Mouse (Mus musculus) megakaryocyte, embryonic 14.5 days (primary cell): ENCODE data around the gene Sec11a. TPM values are rescaled to one million over a fixed set of nuclear protein-coding genes. Genes with fewer than 3 reads are reported as not detected.

Source experiments
- H3K27me3 ChIP-seq: replicated peaks from 2 replicates; pipeline ENCODE3; 2012; ENCODE audit warnings: inconsistent platforms
- H3K36me3 ChIP-seq: replicated peaks from 2 replicates; pipeline ENCODE3; 2012; ENCODE audit warnings: low read length, inconsistent platforms, mixed read lengths
- H3K4me1 ChIP-seq: 2 replicates; pipeline ENCODE4 v1.6.1; 2012; ENCODE audit warnings: inconsistent platforms
- H3K4me3 ChIP-seq: replicated peaks from 2 replicates; pipeline ENCODE3; 2012; ENCODE audit warnings: moderate library complexity, mild to moderate bottlenecking, inconsistent platforms
- H3K9me3 ChIP-seq: 2 replicates; pipeline ENCODE4 v1.6.1; 2012; ENCODE audit warnings: inconsistent platforms
- FLI1 ChIP-seq: IDR thresholded peaks from 2 replicates; pipeline ENCODE4 v1.6.1; 2012; ENCODE audit warnings: low read length, inconsistent platforms, mixed read lengths
- GATA1 ChIP-seq: IDR thresholded peaks from 3 replicates; pipeline ENCODE4 v1.6.1; 2012; ENCODE audit warnings: mixed read lengths, low read length, inconsistent platforms, borderline replicate concordance
- polyA plus RNA-seq: library from polyadenylated mRNA; stranded (reverse); fragments of >175 nt; gene quantifications from 2 replicates; pipeline ENCODE4 v1.2.3, GENCODE M21; 2012; ENCODE audit warnings: low replicate concordance; ENCODE audit not compliant: insufficient read depth

Gene Sec11a
- polyA plus RNA-seq: 2.2 and 6.9 TPM in 2 replicates

DNA sequence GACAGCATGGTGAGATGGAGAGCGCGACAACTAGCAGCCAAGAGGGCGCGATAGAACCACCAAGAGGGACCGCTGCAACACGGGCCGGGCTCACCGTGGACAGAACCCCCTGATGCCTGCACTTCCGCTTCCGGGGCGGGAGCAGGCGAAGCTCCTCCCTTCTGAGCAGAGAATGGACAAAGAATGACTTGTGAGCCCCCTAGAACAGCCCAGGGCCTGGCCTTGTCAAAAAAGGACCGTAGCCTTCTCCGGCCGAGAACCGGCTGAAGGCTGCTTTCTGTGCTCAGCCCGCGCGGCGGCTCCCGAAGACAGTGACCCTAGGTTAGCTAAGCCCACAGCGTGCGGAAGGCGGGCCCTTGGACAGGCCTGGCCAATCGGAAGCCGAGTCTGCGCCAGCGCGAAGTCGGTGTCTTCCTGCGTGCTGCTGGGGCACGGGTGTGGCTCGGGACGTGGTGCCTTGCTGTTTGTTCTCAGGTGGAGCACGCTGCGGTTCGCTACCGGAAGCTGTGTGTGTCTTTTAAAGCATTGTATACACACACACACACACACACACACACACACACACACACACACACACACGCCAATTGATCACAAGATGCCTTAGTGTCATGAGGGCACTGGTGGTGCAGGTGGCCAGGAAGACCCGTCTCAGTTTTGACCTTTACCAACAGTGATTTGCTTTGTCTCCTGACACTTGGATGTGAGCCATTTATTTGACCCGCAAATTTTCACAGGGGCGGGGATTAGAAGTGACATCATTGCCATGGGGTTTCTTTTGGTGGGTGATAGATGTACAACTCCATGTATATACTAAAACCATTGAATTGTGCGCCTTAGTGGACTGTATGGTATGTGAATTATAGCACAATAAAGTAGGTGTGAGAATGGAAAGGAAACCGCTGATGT is at the start of gene Sec11a:
Sec11a (minus strand) TSS at position 336 of the 906 bp plus-strand sequence.
- peaks cover 30% of the 10 kb centered on the region for H3K4me1 ChIP-seq
- H3K4me3 ChIP-seq: peak within 1 kb of the TSS; percentile 98
- no peak for TF ChIP-seq GATA1
- TF ChIP-seq FLI1: no peak
- H3K27me3 ChIP-seq: no peaks in the 10 kb centered on the region
- H3K9me3 ChIP-seq: no peaks in the 10 kb centered on the region
- H3K36me3 ChIP-seq: peaks cover 15% of the 10 kb centered on the region

DNA sequence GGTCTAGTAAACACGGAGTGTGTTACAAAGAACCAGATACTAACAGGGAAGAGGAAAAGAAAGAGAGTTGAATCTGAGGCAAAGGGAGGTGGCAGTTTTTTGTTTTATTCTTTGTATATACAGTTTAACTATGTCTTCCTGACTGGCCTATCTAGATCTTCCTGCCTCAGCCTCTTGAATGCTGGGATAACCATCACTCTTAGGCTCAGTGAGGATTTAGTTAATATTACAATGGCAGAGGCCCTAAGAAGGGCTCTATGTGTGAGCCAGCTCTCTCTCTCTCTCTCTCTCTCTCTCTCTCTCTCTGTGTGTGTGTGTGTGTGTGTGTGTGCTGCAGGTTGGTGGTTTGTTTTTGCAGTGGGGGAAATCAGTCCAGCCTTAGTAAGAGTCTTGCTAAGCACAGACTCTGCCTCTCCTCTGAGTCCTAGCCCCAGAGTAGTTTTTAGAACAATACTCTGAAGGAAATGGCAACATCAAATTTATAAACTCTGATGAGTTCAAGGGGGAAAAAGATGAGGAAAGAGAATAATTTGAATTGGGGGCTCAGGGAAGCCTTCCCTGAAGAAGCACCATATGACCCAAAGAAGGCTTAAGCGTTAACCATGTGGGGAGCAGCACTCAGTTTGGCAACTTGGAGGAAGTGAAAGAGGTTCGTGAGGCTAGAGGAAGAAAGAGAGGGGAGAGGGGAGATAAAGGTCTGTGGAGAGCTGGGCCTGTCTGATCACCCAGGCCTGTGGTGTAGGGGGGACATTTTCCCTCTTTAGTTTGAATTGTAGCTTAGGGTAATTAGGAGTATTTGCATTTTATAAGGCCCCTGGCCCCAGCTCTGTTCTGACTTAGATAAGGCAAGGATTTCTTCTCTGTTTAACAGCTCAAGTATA is 47.9 kb upstream of the Sec11a start:
- peaks cover 80% of the 10 kb centered on the region for H3K4me1 ChIP-seq
- peaks cover 7% of the 10 kb centered on the region for H3K36me3 ChIP-seq
- H3K27me3 ChIP-seq: no peaks in the 10 kb centered on the region
- TF ChIP-seq GATA1 (no peak), FLI1 (no peak)
- H3K4me3 ChIP-seq: peak overlapping the region; percentile 99
- no peaks in the 10 kb centered on the region for H3K9me3 ChIP-seq

DNA sequence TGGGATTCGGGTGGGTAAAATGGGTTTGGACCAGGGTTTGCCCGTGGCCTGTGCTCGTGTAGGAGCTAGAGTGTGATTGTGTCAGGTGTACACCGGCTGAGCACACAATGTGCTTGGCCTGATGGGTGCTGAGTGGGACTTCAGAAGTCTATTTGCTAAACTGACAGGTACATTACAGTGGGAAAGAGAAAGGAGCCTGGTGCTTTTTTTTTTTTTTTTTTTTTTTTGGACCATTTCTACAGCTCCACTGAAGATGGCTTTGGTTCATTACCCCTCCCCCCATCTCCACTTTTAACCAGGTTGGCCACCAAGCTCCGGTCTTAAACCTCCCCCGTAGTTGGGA is 47.1 kb upstream of the Sec11a start:
- H3K4me1 ChIP-seq: peaks cover 75% of the 10 kb centered on the region
- no peaks in the 10 kb centered on the region for H3K27me3 ChIP-seq
- H3K9me3 ChIP-seq: no peaks in the 10 kb centered on the region
- peak overlapping the region; percentile 99 for H3K4me3 ChIP-seq
- TF ChIP-seq GATA1 (no peak), FLI1 (no peak)
- H3K36me3 ChIP-seq: peaks cover 3% of the 10 kb centered on the region

DNA sequence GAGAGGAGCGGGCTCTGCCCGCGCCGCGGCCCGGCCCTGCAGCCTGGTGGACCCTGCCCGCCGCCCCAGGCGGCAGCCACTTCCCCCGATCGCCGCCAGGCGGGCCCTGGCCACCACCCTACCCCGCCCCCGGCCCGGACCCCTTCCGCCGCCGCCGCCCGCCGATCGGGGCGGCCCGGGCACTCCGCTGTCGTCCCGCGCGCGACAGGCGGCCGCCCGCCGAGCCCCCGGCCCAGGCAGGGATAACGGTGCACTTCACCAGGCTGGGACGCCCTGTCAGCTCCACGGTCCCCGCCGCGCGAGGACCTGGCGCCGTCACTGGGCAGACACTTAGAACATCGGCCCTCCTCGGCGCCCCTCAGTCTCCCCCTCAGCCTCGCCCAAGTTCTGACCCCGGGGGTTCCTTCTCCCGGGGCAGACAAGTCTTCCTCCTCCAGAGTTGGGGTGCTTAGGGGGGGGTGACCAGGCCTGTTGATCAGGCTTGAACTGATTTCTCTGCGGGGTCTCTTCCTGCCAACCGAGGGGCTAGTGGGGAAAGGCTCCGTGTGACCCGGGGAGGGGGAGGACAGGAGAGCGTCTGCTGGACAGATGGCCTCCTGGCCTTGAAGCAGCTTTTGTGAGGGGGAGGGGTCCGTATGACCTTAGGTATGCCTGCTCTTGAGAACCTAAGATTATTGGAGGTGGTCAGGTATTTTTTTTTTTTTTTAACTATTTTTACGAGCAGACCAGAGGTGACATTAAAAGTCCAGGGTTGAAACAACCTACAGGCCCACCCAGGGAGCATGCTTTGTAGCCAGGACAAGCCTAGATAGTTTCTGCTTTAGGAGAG is 46.5 kb upstream of the Sec11a start:
- Histone ChIP-seq H3K4me3 (peak overlapping the region; percentile 99), H3K27me3 (no peaks in the 10 kb centered on the region), H3K9me3 (no peaks in the 10 kb centered on the region), H3K4me1 (peaks cover 77% of the 10 kb centered on the region), H3K36me3 (no peaks in the 10 kb centered on the region)
- TF ChIP-seq FLI1 (no peak), GATA1 (no peak)

DNA sequence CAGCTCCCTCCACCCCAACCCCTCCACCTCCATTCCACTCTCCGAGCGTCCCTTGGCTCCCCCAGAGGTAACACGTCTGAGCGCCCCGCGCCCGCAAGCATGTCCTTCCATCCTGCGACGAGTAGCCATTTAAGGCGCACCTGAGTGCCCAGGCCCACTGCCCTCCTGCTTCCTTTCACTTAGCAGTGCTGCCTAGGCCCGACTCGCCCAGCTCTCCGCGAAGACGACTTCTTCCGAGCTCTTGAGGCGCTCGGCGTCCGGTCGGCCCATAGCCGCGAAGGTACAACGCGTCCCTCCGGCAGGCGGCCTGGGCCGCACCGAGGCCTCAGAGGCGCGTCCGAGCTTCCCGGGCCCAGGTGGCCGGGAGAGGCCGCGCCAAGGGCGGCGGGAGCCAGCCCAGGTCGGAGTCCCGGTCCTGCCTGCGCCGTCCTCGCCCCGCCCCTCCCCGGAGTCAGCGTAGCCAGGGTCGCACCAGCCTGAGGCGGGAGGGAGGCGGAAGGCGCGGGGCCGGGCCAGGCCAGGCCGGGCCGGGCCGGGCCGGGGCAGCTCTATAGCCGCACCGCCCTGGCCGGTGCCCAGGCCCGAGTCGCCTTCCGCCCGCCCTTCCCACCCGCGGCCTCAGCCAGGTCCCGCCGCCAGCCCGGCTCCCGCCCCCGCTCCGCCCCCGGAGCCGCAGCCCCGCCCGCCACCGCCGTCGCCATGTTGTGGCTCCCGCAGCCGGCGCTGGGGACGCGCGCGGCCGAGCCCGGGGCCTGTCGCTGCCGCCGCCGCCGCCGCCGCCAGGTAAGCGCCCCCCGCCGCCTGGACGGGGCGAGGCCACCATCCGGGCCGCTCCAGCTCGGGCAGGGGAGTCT is 45.6 kb upstream of the Sec11a start, which contains the start of gene Zfp592:
Zfp592 (plus strand) TSS at position 702 of the 854 bp plus-strand sequence.
- peak within 1 kb of the TSS; percentile 99 for H3K4me3 ChIP-seq
- no peak for TF ChIP-seq FLI1
- TF ChIP-seq GATA1: no peak
- no peaks in the 10 kb centered on the region for H3K36me3 ChIP-seq
- H3K9me3 ChIP-seq: no peaks in the 10 kb centered on the region
- H3K27me3 ChIP-seq: no peaks in the 10 kb centered on the region
- peaks cover 80% of the 10 kb centered on the region for H3K4me1 ChIP-seq

DNA sequence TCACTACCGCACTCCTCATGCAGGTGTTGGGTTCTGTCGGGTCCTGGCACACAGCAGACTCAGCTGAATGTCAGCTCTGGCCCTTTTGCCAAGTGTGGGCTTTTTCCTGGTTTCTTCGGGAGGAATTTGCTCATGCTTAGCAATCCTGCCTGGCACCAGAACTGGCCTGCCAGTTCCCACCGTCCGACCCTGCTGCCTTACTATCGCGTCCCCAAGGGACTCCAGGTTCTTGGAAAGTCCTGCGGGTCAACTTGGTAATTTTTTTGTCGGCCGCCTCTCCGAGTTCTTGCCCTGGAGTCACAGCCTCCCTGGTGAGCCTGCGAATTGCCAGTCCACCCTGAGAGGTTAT is 45.0 kb upstream of the Sec11a start:
- Histone ChIP-seq H3K27me3 (no peaks in the 10 kb centered on the region), H3K4me1 (peaks cover 80% of the 10 kb centered on the region), H3K36me3 (no peaks in the 10 kb centered on the region), H3K4me3 (peak overlapping the region; percentile 99), H3K9me3 (no peaks in the 10 kb centered on the region)
- TF ChIP-seq GATA1 (no peak), FLI1 (no peak)

DNA sequence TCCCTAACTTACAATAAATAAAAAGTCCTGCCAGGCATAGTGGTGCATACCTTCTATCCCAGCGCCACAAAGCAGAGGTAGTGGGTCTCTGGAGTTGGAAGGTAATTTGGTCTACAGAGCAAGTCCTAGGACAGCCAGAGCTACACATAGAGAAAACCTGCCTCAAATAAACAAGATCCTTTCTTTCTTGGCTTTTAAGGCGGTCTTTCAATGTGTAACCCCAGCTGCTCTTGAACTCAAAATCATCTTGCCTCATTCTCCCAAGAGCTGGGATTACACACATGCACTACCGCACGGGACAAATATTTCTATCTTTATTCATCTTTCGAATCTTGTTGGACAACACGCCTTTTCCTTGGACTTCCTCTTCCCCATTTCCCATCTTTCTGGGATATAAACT is 44.5 kb upstream of the Sec11a start:
- TF ChIP-seq FLI1 (no peak), GATA1 (no peak)
- Histone ChIP-seq H3K36me3 (no peaks in the 10 kb centered on the region), H3K4me1 (peaks cover 80% of the 10 kb centered on the region), H3K9me3 (no peaks in the 10 kb centered on the region), H3K4me3 (peak overlapping the region; percentile 99), H3K27me3 (no peaks in the 10 kb centered on the region)

DNA sequence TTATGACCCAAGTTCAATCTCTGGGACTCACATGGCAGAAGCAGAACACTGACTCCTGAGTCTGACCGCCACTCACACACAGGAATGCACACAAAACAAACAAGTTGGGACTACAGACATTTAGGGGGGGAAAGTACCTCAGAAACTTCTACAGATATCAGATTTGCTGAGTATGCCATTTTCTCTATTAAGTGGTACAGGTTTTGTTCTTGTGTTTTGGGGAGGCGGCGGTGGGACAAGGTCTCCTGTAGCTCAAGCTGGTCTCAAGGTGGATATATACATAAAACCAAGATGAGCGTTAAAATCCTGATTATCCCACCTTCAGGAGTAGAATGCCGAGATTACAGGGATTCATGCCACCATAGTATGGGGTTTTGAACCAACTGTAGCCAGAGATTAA is 44.0 kb upstream of the Sec11a start:
- TF ChIP-seq FLI1 (no peak), GATA1 (no peak)
- H3K27me3 ChIP-seq: no peaks in the 10 kb centered on the region
- H3K4me3 ChIP-seq: peak overlapping the region; percentile 99
- H3K4me1 ChIP-seq: peaks cover 80% of the 10 kb centered on the region
- no peaks in the 10 kb centered on the region for H3K36me3 ChIP-seq
- H3K9me3 ChIP-seq: no peaks in the 10 kb centered on the region
